Mouse (Mus musculus): ENCODE results near the gene Cfap36.

Cfap36 gene

GRCm38 (mm10) chr11:29179319-29179718 is 67.9 kb downstream of the Cfap36 start:
- DNase-seq: no peak

- no peak for DNase-seq
Measured at GRCm38 (mm10) chr11:29173706-29174436, 73.3 kb downstream of the Cfap36 start.

- peak; percentile 53 to 72 for DNase-seq
Measured at GRCm38 (mm10) chr11:29173125-29173631, 74.0 kb downstream of the Cfap36 start.

GRCm38 (mm10) chr11:29172563-29173124 is 74.6 kb downstream of the Cfap36 start, which contains the start of gene Ppp4r3b:
TSS of gene Ppp4r3b (plus strand) at chr11:29172890.
- peak; percentile 98 to 100 for DNase-seq

- DNase-seq: peak; percentile 75 to 84
Measured at GRCm38 (mm10) chr11:29171959-29172391, 75.2 kb downstream of the Cfap36 start.

Data from kidney, postnatal 25 days (tissue).